Mouse (Mus musculus): ENCODE data around the gene Stxbp6. TPM values are rescaled to one million over a fixed set of nuclear protein-coding genes. Genes with fewer than 3 reads are reported as not detected.

Stxbp6 gene
- 19.2 and 22.1 TPM in 2 replicates for polyA plus RNA-seq (2015; fragmentation: Nextera tagmentation; extraction: Ambion mirVana)

DNA sequence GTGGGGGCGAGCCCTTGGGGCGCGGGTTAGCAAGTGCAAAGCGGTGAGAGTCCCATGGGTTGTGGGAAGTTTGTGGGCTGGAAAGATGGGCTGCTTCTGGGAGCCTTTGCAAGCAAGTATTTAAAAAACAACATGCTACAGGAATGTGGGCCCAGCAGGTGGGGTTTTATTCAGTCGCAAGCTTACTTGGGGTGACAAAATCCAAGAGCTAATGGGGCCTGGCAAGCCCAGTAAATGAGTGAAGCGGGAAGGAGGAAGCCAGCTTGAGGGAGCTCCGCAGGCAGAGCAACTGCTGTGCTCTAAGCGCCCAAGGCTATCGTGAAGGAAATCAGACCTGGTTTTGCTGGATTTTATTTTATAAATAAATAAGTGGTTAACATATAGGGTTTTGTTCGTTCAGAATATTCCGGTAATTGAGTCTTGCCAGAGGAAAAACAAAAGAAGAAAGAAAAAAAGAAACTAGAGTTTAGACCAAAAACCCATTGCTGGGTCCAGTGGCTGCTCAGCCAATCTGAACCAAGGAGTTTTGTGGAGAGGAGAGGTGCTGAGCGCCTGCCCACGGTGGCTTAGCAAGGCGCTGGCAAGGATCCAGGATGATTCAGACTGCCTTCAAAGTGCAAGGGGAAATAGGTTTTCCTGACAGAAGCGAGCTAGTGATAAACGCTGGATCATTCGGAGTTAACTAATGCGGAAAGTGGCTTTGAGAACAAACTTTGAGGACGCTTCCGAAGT is at the start of gene Stxbp6:
Gene Stxbp6, minus strand, starts transcription at position 99 of the 732 bp plus-strand sequence.

